Mouse (Mus musculus) megakaryocyte, embryonic 14.5 days (primary cell): Measurements from ENCODE around the gene Mbd5.

Source experiments
- FLI1 ChIP-seq: IDR thresholded peaks from 2 replicates; pipeline ENCODE4 v1.6.1; 2012; ENCODE audit warnings: low read length, inconsistent platforms, mixed read lengths
- GATA1 ChIP-seq: IDR thresholded peaks from 3 replicates; pipeline ENCODE4 v1.6.1; 2012; ENCODE audit warnings: mixed read lengths, low read length, inconsistent platforms, borderline replicate concordance

GRCm38 (mm10) chr2:48990322-48990721 lies 41.0 kb downstream of the Mbd5 start:
- TF ChIP-seq GATA1 (no peak), FLI1 (no peak)
